Mouse (Mus musculus) cerebellum, adult 2 months (tissue): ENCODE data around the gene Rab21. TPM values are rescaled to one million over a fixed set of nuclear protein-coding genes. Genes with fewer than 3 reads are reported as not detected.

ENCODE experiments used
- DNase-seq, 2 experiments: peaks; one replicate each; pipeline ENCODE4 v3.0.0; 2021
- H3K27ac ChIP-seq: fragments of 200-500 bp; 2 replicates; pipeline ENCODE4 v1.5.1; 2012; ENCODE audit warnings: low read length, control low read depth, inconsistent platforms; ENCODE audit not compliant: insufficient read depth
- H3K27me3 ChIP-seq: fragments of 200-500 bp; 2 replicates; pipeline ENCODE4 v1.6.1; 2012; ENCODE audit warnings: inconsistent platforms, mild to moderate bottlenecking, low read length, moderate library complexity; ENCODE audit not compliant: control insufficient read depth, insufficient read depth
- H3K4me1 ChIP-seq: fragments of 200-500 bp; 2 replicates; pipeline ENCODE4 v1.6.1; 2011; ENCODE audit warnings: low read length; ENCODE audit not compliant: control insufficient read depth, insufficient read depth
- H3K4me3 ChIP-seq: fragments of 200-500 bp; replicated peaks from 2 replicates; pipeline ENCODE3; 2011; ENCODE audit warnings: mild to moderate bottlenecking, low read depth, low read length, control low read depth; ENCODE audit not compliant: insufficient read depth
- CTCF ChIP-seq: fragments of 200-500 bp; IDR thresholded peaks from 2 replicates; pipeline ENCODE4 v1.5.1; 2011; ENCODE audit warnings: low read depth, mild to moderate bottlenecking, control low read depth, low read length, moderate library complexity, borderline replicate concordance; ENCODE audit not compliant: insufficient read depth
- POLR2A ChIP-seq: fragments of 200-500 bp; IDR thresholded peaks from 2 replicates; pipeline ENCODE4 v1.6.1; 2011; ENCODE audit warnings: low read length, control low read depth, borderline replicate concordance; ENCODE audit not compliant: insufficient read depth
- WGBS: fragments of 180-500 bp; shearing (Covaris S2); methylation state at CpG from one replicate; pipeline ENCODE4 v1.1.7; 2018; 5-methylcytosine and 5-hydroxymethylcytosine counted together
- polyA plus RNA-seq: library from polyadenylated mRNA; depleted of rRNA; stranded (reverse); fragments of >200 nt; gene quantifications from 2 replicates; pipeline ENCODE4 v1.2.3, GENCODE M21; 2012

The Rab21 gene
- polyA plus RNA-seq, 1 experiment, result 53.3 TPM

GRCm38 (mm10) chr10:115339820-115340328 is 24.5 kb upstream of the Rab21 start:
- TF ChIP-seq POLR2A (no peak), CTCF (no peak)
- DNase-seq, result no peak
- H3K4me3 ChIP-seq, result no peak overlapping the region
- no peaks in the 10 kb centered on the region for H3K27me3 ChIP-seq
- 94% methylated on average over 7 of the region's 7 CpGs for WGBS
- H3K4me1 ChIP-seq, result no peaks in the 10 kb centered on the region
- H3K27ac ChIP-seq, result no peak overlapping the region

GRCm38 (mm10) chr10:115336901-115337300 is 21.5 kb upstream of the Rab21 start:
- no peaks in the 10 kb centered on the region for H3K4me1 ChIP-seq
- H3K27ac ChIP-seq, result no peak overlapping the region
- H3K27me3 ChIP-seq, result no peaks in the 10 kb centered on the region
- TF ChIP-seq POLR2A (no peak), CTCF (no peak)
- 71% methylated on average over 4 of the region's 4 CpGs for whole genome bisulfite sequencing
- H3K4me3 ChIP-seq, result no peak overlapping the region
- no peak for DNase-seq

GRCm38 (mm10) chr10:115333528-115333927 is 18.1 kb upstream of the Rab21 start:
- Histone ChIP-seq H3K27ac (no peak overlapping the region), H3K4me3 (no peak overlapping the region)
- TF ChIP-seq CTCF, result no peak
- no peak for TF ChIP-seq POLR2A

GRCm38 (mm10) chr10:115332997-115333396 is 17.6 kb upstream of the Rab21 start:
- DNase-seq, result no peak
- 81% methylated on average over 4 of the region's 4 CpGs for WGBS
- Histone ChIP-seq H3K4me3 (no peak overlapping the region), H3K27me3 (no peaks in the 10 kb centered on the region), H3K27ac (no peak overlapping the region), H3K4me1 (no peaks in the 10 kb centered on the region)
- TF ChIP-seq CTCF (no peak), POLR2A (no peak)

More at GRCm38 (mm10) chr10:115333528-115333927, 18.1 kb upstream of the Rab21 start:
- no peaks in the 10 kb centered on the region for H3K4me1 ChIP-seq
- 50% methylated on average over 9 of the region's 9 CpGs for WGBS
- no peaks in the 10 kb centered on the region for H3K27me3 ChIP-seq
- DNase-seq, result no peak

GRCm38 (mm10) chr10:115332420-115332952 is 17.1 kb upstream of the Rab21 start:
- Histone ChIP-seq H3K27ac (no peak overlapping the region), H3K4me3 (no peak overlapping the region), H3K4me1 (no peaks in the 10 kb centered on the region), H3K27me3 (no peaks in the 10 kb centered on the region)
- no peak for DNase-seq
- TF ChIP-seq POLR2A (no peak), CTCF (no peak)
- WGBS, result 87% methylated on average over 8 of the region's 8 CpGs

GRCm38 (mm10) chr10:115329010-115329530 is 13.7 kb upstream of the Rab21 start:
- no peak for DNase-seq
- Histone ChIP-seq H3K4me3 (no peak overlapping the region), H3K4me1 (no peaks in the 10 kb centered on the region), H3K27me3 (no peaks in the 10 kb centered on the region), H3K27ac (no peak overlapping the region)
- TF ChIP-seq CTCF (no peak), POLR2A (no peak)
- WGBS, result 83% methylated on average over 3 of the region's 3 CpGs

GRCm38 (mm10) chr10:115328514-115328913 is 13.1 kb upstream of the Rab21 start:
- Histone ChIP-seq H3K4me3 (no peak overlapping the region), H3K4me1 (no peaks in the 10 kb centered on the region), H3K27me3 (no peaks in the 10 kb centered on the region), H3K27ac (no peak overlapping the region)
- TF ChIP-seq POLR2A (no peak), CTCF (no peak)
- DNase-seq, result no peak
- WGBS, result 74% methylated on average over 6 of the region's 6 CpGs

- H3K27ac ChIP-seq, result no peak overlapping the region
- TF ChIP-seq CTCF (peak; percentile 77; the same call in 1 of the 2 replicates), POLR2A (no peak)
- H3K4me3 ChIP-seq, result no peak overlapping the region
- WGBS, result 9% methylated on average over 6 of the region's 6 CpGs
- H3K4me1 ChIP-seq, result no peaks in the 10 kb centered on the region
- DNase-seq, result peak; percentile 70 to 74
- no peaks in the 10 kb centered on the region for H3K27me3 ChIP-seq
These were observed 7.9 kb upstream of the Rab21 start for GRCm38 (mm10) chr10:115323295-115323694.
